Mouse (Mus musculus) liver, postnatal 0 days (tissue): ENCODE measurements around the gene Hist1h3e.

ENCODE experiments used
- CTCF ChIP-seq: sonication (generic); IDR thresholded peaks from 2 replicates; pipeline ENCODE4 v1.5.1; 2016; ENCODE audit warnings: antibody characterized with exemption, low read depth
- EP300 ChIP-seq: IDR thresholded peaks from 2 replicates; pipeline ENCODE4 v1.6.1; 2016; ENCODE audit warnings: antibody characterized with exemption, low read depth, mild to moderate bottlenecking

- TF ChIP-seq EP300 (no peak), CTCF (no peak)
Measured at GRCm38 (mm10) chr13:23523976-23524375, 38.2 kb downstream of the Hist1h3e start.
